Mouse (Mus musculus): ENCODE measurements at regions not wholly inside any gene's neighbourhood (a gene's known extent, or its start where the extent isn't known, plus 50 kb on each side); places are given as distances from the start of the nearest gene placed in this dataset.

DNA sequence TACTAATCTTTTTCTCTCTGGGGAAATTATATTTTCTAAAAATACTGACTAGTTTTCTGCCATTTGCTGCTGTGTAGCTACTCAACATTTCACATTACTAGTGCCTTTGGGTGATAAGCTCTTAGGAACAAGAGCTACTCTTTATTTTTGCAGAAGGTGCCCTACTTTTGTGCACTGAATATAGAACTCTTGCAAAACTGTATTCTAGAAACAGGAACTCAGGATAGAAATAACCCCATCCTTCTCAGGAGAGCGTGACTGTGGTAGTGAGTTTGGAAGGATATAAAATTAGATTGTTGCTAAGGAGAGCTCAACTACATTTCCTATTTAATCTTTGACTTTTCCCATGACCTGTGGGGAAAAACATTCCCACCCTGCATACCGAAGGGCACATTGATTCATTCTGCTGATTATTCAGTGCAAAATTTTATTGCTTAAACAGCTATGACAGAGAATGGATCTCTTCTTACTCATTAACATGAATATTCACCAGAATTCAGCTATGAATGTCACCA, 408.0 kb upstream of the Nrsn1 start:
- H3K9me3 ChIP-seq (replicated peaks; ENCODE audit: control insufficient read depth, low read length): no peaks in the 10 kb centered on the region
- WGBS: 84% methylated on average over 2 of the region's 2 CpGs
- no peaks in the 10 kb centered on the region for H3K27me3 ChIP-seq (ENCODE audit: control insufficient read depth, insufficient read depth, low read length)
- no peak overlapping the region for H3K4me2 ChIP-seq (ENCODE audit: low read depth, low read length)
- H3K27ac ChIP-seq (ENCODE audit: low read length): no peak overlapping the region
- H3K36me3 ChIP-seq (ENCODE audit: control insufficient read depth, insufficient read depth, low read length): no peaks in the 10 kb centered on the region
- no peaks in the 10 kb centered on the region for H3K4me1 ChIP-seq (ENCODE audit: control insufficient read depth, insufficient read depth, low read length)
- ATAC-seq (ENCODE audit: insufficient read depth, low FRiP score): no peak
- no peak overlapping the region for H3K4me3 ChIP-seq (replicated peaks; ENCODE audit: low read length)
- no peak overlapping the region for H3K9ac ChIP-seq (ENCODE audit: low read length)

DNA sequence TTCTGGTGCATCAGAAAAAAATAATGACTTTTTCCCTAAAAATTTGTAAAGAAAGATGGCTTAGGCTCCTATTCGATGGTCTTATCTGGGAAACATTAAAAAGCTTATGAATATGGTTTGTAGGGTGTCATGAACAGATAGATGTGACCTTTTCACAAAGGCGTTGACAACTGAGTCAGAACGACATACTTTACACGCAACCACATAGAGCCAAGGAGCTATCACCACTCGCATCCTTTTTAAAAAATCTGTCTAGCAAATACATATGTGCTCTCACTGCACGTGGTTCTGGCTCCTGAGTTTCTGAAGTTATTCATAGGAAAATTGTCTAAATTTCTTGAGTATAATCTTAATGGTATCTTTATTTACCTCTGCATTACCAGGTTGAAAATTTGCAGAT, 404.9 kb upstream of the Nrsn1 start:
- no peak overlapping the region for H3K4me2 ChIP-seq (ENCODE audit: low read depth, low read length)
- H3K36me3 ChIP-seq (ENCODE audit: control insufficient read depth, insufficient read depth, low read length): no peaks in the 10 kb centered on the region
- no peak overlapping the region for H3K4me3 ChIP-seq (replicated peaks; ENCODE audit: low read length)
- H3K9ac ChIP-seq (ENCODE audit: low read length): no peak overlapping the region
- H3K4me1 ChIP-seq (ENCODE audit: control insufficient read depth, insufficient read depth, low read length): no peaks in the 10 kb centered on the region
- H3K27me3 ChIP-seq (ENCODE audit: control insufficient read depth, insufficient read depth, low read length): no peaks in the 10 kb centered on the region
- no peak for ATAC-seq (ENCODE audit: insufficient read depth, low FRiP score)
- no peak overlapping the region for H3K27ac ChIP-seq (ENCODE audit: low read length)
- WGBS: 80% methylated on average over 6 of the region's 6 CpGs
- H3K9me3 ChIP-seq (replicated peaks; ENCODE audit: control insufficient read depth, low read length): no peaks in the 10 kb centered on the region

DNA sequence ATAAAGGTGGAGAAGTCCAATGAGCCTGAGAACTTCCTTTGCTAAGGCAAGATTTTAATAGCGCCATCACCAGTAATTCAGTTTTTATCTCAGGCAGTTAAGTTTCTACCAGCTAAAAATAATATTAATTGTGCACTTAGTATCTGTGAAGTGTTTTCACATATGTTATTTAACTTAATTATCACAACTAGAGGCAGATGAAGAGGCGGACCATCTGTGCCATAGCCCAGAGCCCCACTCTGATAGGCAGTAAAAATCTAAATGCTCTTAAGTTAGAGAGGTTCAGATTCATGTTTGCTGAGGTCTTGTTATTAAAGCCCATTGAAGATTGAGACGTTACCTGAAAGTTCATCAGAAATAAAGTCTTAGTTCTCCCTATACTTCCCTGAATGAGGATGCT, 395.7 kb upstream of the Nrsn1 start:
- no peak overlapping the region for H3K4me2 ChIP-seq (ENCODE audit: low read depth, low read length)
- no peaks in the 10 kb centered on the region for H3K9me3 ChIP-seq (replicated peaks; ENCODE audit: control insufficient read depth, low read length)
- H3K27ac ChIP-seq (ENCODE audit: low read length): no peak overlapping the region
- no peaks in the 10 kb centered on the region for H3K36me3 ChIP-seq (ENCODE audit: control insufficient read depth, insufficient read depth, low read length)
- no peaks in the 10 kb centered on the region for H3K4me1 ChIP-seq (ENCODE audit: control insufficient read depth, insufficient read depth, low read length)
- no peak for ATAC-seq (ENCODE audit: insufficient read depth, low FRiP score)
- 88% methylated on average over 3 of the region's 3 CpGs for WGBS
- no peak overlapping the region for H3K9ac ChIP-seq (ENCODE audit: low read length)
- no peaks in the 10 kb centered on the region for H3K27me3 ChIP-seq (ENCODE audit: control insufficient read depth, insufficient read depth, low read length)
- H3K4me3 ChIP-seq (replicated peaks; ENCODE audit: low read length): no peak overlapping the region

DNA sequence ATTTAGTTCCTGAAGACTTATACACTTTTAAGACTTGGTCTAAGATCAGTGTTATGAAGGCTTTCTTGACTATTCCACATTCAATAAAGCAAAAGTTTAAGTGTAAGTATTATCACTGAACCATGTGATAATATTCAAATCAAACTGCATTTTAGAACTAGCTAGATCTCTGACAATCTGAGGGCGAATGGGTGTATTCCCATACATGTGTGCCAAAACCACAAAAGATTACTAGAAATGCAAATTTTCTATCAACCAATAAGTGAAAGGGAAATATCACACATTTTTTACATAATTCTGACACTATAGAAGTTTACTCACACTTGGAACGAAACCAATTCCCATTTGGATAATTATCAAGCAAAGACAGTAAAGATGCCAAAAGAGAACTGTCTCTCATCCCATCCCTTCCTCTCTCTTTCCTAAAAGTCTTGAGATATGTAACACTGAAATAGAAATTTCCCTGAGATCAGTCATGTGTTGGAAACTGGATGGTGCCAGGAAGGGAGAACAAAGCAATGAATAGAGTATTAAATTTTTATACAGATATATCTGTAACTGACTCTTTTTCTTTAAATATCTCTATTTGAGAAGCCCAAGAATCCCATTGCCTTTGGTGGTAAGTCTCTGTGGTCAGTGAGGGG, 394.8 kb upstream of the Nrsn1 start:
- 84% methylated on average over 2 of the region's 2 CpGs for WGBS
- H3K27me3 ChIP-seq (ENCODE audit: control insufficient read depth, insufficient read depth, low read length): no peaks in the 10 kb centered on the region
- no peaks in the 10 kb centered on the region for H3K9me3 ChIP-seq (replicated peaks; ENCODE audit: control insufficient read depth, low read length)
- no peaks in the 10 kb centered on the region for H3K4me1 ChIP-seq (ENCODE audit: control insufficient read depth, insufficient read depth, low read length)
- no peak overlapping the region for H3K9ac ChIP-seq (ENCODE audit: low read length)
- no peak for ATAC-seq (ENCODE audit: insufficient read depth, low FRiP score)
- H3K4me2 ChIP-seq (ENCODE audit: low read depth, low read length): no peak overlapping the region
- H3K4me3 ChIP-seq (replicated peaks; ENCODE audit: low read length): no peak overlapping the region
- H3K27ac ChIP-seq (ENCODE audit: low read length): no peak overlapping the region
- H3K36me3 ChIP-seq (ENCODE audit: control insufficient read depth, insufficient read depth, low read length): no peaks in the 10 kb centered on the region

DNA sequence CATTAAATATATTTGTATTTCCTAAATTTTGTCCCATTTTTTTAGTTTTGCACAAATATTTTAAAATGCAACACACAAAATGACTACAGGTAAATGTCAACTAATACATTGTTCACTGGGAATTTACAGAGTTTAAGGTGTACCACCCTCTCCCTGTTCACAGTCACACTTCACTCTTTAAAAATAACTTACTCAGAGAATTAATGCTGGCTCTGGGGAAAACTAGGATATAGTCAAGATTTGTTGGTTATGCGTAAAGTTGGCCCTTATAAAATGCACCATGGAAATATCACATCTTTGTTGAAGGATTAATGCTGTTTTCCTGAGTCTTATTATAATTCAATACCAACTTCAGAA, 378.1 kb upstream of the Nrsn1 start:
- Histone ChIP-seq H3K4me2 (ENCODE audit: low read depth, low read length) (no peak overlapping the region), H3K4me3 (replicated peaks; ENCODE audit: low read length) (no peak overlapping the region), H3K27ac (ENCODE audit: low read length) (no peak overlapping the region), H3K9me3 (replicated peaks; ENCODE audit: control insufficient read depth, low read length) (no peaks in the 10 kb centered on the region), H3K9ac (ENCODE audit: low read length) (no peak overlapping the region), H3K4me1 (ENCODE audit: control insufficient read depth, insufficient read depth, low read length) (no peaks in the 10 kb centered on the region), H3K36me3 (ENCODE audit: control insufficient read depth, insufficient read depth, low read length) (no peaks in the 10 kb centered on the region), H3K27me3 (ENCODE audit: control insufficient read depth, insufficient read depth, low read length) (no peaks in the 10 kb centered on the region)
- WGBS: 94% methylated on average over 1 of the region's 1 CpGs
- ATAC-seq (ENCODE audit: insufficient read depth, low FRiP score): no peak

DNA sequence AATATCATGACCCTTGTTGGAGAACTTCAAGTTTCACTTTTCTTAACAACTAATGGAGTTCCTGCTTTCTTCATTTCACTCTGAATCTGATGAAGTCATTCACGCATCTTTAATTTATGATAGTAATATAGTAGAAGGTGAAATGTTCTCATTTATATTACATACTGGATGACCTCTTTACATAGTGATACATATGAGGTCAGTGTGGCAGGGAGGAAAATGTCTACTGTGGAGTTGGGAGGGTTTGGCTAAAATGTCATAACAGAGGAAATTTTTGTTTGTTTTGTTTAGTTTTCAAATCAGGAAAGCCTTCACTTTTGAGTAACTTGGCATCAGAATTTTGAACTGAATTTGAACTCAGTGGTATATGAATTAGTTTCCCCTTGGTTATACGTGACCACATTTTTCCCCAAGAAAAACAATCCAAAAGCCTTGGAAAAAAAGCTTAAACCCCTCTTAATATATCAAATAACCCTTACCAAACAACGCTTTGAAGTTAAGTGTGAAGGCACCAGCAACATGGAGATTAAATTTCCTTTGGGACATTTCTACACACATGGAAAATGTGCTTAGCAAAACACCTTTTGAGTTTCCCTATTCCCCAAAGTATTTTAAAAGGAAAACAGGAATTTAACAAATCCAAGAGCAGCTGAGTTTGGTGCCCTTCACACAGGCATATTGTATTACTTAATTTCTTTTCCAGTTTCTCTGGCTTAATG, 377.6 kb upstream of the Nrsn1 start:
- 68% methylated on average over 3 of the region's 3 CpGs for WGBS

DNA sequence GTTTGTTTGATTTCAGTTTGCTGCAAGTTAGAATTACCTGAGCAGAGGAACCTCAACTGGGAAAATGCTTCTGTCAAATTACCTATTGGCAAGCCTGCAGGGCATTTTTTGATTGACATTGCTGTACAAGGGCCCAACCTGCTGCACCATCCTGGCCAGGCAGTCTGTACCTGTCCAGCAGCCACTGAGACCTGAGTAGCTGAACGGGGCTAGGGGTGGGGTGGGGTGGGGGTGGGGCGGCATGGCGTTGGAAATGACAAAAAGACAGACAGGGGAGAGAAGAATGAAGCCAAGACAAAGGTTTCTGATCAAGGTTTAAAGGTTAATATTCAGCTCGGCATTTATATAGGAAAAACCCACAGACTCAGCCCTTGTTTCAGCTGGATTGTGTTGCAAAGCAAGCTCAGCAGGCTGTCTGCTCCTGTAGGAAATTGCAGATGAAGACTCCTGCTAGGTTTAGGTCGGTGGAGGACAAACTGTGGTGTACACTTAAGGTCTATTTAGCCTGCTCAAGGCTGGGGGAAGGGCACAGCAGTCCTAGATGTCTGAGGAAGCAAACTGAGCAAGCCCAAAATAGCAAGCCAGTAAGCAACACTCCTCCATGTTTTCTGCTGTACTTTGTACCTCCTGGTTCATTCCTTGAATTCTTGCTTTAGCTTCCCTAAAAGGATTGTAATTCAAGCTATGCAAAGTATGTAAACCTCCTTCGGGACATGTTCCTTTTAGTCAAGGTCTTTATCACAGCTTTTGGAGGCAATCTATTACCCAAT, 369.4 kb upstream of the Nrsn1 start:
- 23% methylated on average over 6 of the region's 6 CpGs for WGBS
- no peak overlapping the region for H3K4me2 ChIP-seq (ENCODE audit: low read depth, low read length)
- H3K4me1 ChIP-seq (ENCODE audit: control insufficient read depth, insufficient read depth, low read length): no peaks in the 10 kb centered on the region
- H3K27ac ChIP-seq (ENCODE audit: low read length): no peak overlapping the region
- no peaks in the 10 kb centered on the region for H3K36me3 ChIP-seq (ENCODE audit: control insufficient read depth, insufficient read depth, low read length)
- no peak overlapping the region for H3K4me3 ChIP-seq (replicated peaks; ENCODE audit: low read length)
- no peak overlapping the region for H3K9ac ChIP-seq (ENCODE audit: low read length)
- H3K27me3 ChIP-seq (ENCODE audit: control insufficient read depth, insufficient read depth, low read length): no peaks in the 10 kb centered on the region
- no peak for ATAC-seq (ENCODE audit: insufficient read depth, low FRiP score)
- no peaks in the 10 kb centered on the region for H3K9me3 ChIP-seq (replicated peaks; ENCODE audit: control insufficient read depth, low read length)

More for the DNA sequence above, 377.6 kb upstream of the Nrsn1 start:
- no peak for ATAC-seq (ENCODE audit: insufficient read depth, low FRiP score)
- Histone ChIP-seq H3K27me3 (ENCODE audit: control insufficient read depth, insufficient read depth, low read length) (no peaks in the 10 kb centered on the region), H3K4me2 (ENCODE audit: low read depth, low read length) (no peak overlapping the region), H3K9ac (ENCODE audit: low read length) (no peak overlapping the region), H3K27ac (ENCODE audit: low read length) (no peak overlapping the region), H3K4me3 (replicated peaks; ENCODE audit: low read length) (no peak overlapping the region), H3K4me1 (ENCODE audit: control insufficient read depth, insufficient read depth, low read length) (no peaks in the 10 kb centered on the region), H3K36me3 (ENCODE audit: control insufficient read depth, insufficient read depth, low read length) (no peaks in the 10 kb centered on the region), H3K9me3 (replicated peaks; ENCODE audit: control insufficient read depth, low read length) (no peaks in the 10 kb centered on the region)

DNA sequence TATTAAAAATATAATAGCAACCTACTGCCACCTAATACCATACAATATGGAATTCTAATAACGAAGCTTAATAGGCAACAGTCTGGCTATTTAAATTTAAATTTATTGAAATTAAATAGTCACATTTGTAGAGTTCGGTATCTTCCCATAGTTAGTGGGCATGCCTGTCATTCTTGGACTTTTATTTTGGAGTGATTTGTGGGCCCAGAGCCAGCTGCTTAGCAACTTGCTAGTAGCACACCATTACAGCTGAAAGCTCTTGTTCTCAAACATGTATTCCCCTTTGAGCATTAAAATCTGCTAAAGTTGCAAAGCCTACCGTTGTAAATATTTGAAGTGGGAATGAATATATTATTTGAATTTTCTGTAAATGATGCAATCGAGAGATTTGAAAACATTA, 359.2 kb upstream of the Nrsn1 start:
- H3K9ac ChIP-seq (ENCODE audit: low read length): no peak overlapping the region
- no peak overlapping the region for H3K4me2 ChIP-seq (ENCODE audit: low read depth, low read length)
- WGBS: 53% methylated on average over 4 of the region's 4 CpGs
- no peaks in the 10 kb centered on the region for H3K4me1 ChIP-seq (ENCODE audit: control insufficient read depth, insufficient read depth, low read length)
- ATAC-seq (ENCODE audit: insufficient read depth, low FRiP score): no peak
- H3K9me3 ChIP-seq (replicated peaks; ENCODE audit: control insufficient read depth, low read length): no peaks in the 10 kb centered on the region
- H3K36me3 ChIP-seq (ENCODE audit: control insufficient read depth, insufficient read depth, low read length): no peaks in the 10 kb centered on the region
- no peak overlapping the region for H3K4me3 ChIP-seq (replicated peaks; ENCODE audit: low read length)
- no peaks in the 10 kb centered on the region for H3K27me3 ChIP-seq (ENCODE audit: control insufficient read depth, insufficient read depth, low read length)
- no peak overlapping the region for H3K27ac ChIP-seq (ENCODE audit: low read length)

DNA sequence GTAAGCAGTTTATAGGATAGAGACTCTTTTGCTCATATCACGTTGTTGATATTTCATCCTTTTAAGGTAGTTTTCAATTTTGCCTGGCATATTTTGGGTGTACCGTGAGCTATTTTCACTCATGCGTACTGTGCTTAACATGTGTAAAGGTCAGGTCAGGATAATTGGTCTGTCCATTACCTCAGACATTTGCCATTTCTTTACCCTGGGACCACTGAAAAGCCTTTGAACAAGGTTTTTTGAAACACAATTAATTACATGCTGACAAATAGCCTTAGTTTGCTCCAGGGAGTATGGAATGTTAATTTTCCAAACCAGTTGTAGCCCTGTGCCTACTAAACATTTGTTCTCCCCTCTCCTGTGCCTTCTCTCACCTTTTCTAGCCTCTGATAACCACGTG, 347.3 kb upstream of the Nrsn1 start:
- Histone ChIP-seq H3K27me3 (ENCODE audit: control insufficient read depth, insufficient read depth, low read length) (no peaks in the 10 kb centered on the region), H3K27ac (ENCODE audit: low read length) (no peak overlapping the region), H3K9me3 (replicated peaks; ENCODE audit: control insufficient read depth, low read length) (no peaks in the 10 kb centered on the region), H3K9ac (ENCODE audit: low read length) (no peak overlapping the region), H3K4me1 (ENCODE audit: control insufficient read depth, insufficient read depth, low read length) (no peaks in the 10 kb centered on the region), H3K4me3 (replicated peaks; ENCODE audit: low read length) (no peak overlapping the region), H3K36me3 (ENCODE audit: control insufficient read depth, insufficient read depth, low read length) (no peaks in the 10 kb centered on the region), H3K4me2 (ENCODE audit: low read depth, low read length) (no peak overlapping the region)
- ATAC-seq (ENCODE audit: insufficient read depth, low FRiP score): no peak
- 54% methylated on average over 4 of the region's 4 CpGs for WGBS

Data from stomach, embryonic 16.5 days (tissue).